Mouse (Mus musculus): ENCODE results near the gene Ralgds. TPM values are rescaled to one million over a fixed set of nuclear protein-coding genes. Genes with fewer than 3 reads are reported as not detected.

Ralgds gene
- total and polyA plus RNA-seq, 3 experiments: 9.7 to 19.5 (median 12.2) TPM

DNA sequence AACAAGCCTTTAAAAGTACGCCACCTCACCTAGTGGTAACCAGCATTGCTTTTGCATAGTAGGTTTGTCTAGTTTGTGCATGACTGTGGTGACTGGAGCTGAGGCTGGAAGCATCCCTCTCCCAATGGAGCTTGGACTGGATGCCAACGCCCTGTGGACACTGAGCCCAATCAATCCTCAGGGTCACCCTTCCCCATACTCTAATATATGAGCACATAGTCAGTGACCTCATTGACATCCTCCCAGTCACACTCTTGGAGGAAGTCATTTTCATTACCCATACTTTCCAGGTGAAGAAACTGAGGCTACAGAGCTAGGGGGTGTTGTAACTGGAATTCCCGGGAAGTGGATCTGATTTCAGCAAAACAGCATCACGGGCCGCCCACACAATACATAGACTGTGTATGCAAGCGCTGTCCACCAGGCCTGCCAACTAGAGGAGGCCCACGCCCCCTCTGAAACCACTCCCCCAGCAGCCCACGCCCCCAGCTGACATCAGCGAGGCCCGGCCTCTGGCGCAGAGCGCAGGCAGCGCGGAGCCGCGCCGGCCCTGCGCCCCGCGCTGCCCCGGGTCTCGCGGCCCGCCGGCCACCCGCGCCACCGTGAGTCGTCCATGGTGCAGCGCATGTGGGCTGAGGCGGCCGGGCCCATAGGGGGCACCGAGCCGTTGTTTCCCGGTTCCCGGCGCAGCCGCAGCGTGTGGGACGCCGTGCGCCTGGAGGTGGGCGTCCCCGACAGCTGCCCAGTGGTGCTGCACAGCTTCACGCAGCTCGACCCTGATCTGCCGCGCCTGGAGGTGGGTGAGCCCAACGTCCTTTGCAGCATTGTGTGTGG, 20.2 kb downstream of the Ralgds start:
- Histone ChIP-seq H3K4me3 (peak overlapping the region; percentile 88), H3K4me1 (ENCODE audit: control insufficient read depth, insufficient read depth, low read length) (peaks cover 36% of the 10 kb centered on the region), H3K27ac (peak overlapping the region; percentile 90), H3K9ac (ENCODE audit: low read depth, low read length) (peak overlapping the region; percentile 86), H3K27me3 (ENCODE audit: control insufficient read depth, insufficient read depth, low read length) (no peaks in the 10 kb centered on the region), H3K79me2 (replicated peaks; ENCODE audit: control insufficient read depth, insufficient read depth, low read length) (no peaks in the 10 kb centered on the region), H3K36me3 (ENCODE audit: control insufficient read depth, insufficient read depth, low read length) (no peaks in the 10 kb centered on the region)
- peak; percentile 47; the same call in 1 of the 2 replicates for TF ChIP-seq POLR2A (IDR thresholded peaks at IDR 0.05; ENCODE audit: insufficient read depth, low read depth, low read length)
- TF ChIP-seq EP300 (IDR thresholded peaks at IDR 0.05; ENCODE audit: insufficient read depth, low read depth, low read length): no peak
- TF ChIP-seq CTCF (IDR thresholded peaks at IDR 0.05): peak; percentile 60
- WGBS: 2% methylated on average over 49 of the region's 49 CpGs
- intact Hi-C loops (cut with DNase I): no loop called here
- peak; percentile 93 to 94 for DNase-seq

DNA sequence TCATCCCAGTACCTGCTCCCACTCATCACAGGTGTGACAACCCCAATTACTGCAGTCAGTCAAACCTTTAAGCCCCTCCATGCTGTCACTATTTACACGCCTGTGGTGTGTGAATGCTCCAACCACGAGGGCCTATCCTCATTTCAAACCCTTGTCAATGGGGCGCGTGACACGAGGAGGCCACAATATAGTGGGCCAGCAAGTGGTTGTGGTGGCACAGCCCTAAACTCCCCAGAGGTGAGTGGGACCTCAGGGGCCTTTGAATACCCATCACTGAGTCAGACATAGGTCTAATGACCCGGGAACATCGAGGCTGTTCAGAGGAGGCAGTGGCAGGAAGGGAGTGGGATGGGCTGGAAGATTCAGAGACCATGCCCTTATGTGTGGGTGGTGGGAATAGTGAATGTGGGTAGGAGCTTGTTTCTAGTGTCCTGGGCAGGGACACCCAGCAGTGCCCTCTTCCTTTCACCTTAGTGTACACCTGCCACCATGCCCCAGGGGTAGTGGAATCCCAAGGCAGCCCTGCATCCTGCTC, 21.0 kb downstream of the Ralgds start:
- Histone ChIP-seq H3K27ac (peak overlapping the region; percentile 90), H3K36me3 (ENCODE audit: control insufficient read depth, insufficient read depth, low read length) (no peaks in the 10 kb centered on the region), H3K4me1 (ENCODE audit: control insufficient read depth, insufficient read depth, low read length) (peaks cover 38% of the 10 kb centered on the region), H3K27me3 (ENCODE audit: control insufficient read depth, insufficient read depth, low read length) (no peaks in the 10 kb centered on the region), H3K4me3 (peak overlapping the region; percentile 88), H3K9ac (ENCODE audit: low read depth, low read length) (peak overlapping the region; percentile 86), H3K79me2 (replicated peaks; ENCODE audit: control insufficient read depth, insufficient read depth, low read length) (no peaks in the 10 kb centered on the region)
- 45% methylated on average over 7 of the region's 7 CpGs for WGBS
- intact Hi-C loops (cut with DNase I): no loop called here
- DNase-seq: no peak
- TF ChIP-seq CTCF (IDR thresholded peaks at IDR 0.05) (no peak), EP300 (IDR thresholded peaks at IDR 0.05; ENCODE audit: insufficient read depth, low read depth, low read length) (no peak), POLR2A (IDR thresholded peaks at IDR 0.05; ENCODE audit: insufficient read depth, low read depth, low read length) (no peak)

DNA sequence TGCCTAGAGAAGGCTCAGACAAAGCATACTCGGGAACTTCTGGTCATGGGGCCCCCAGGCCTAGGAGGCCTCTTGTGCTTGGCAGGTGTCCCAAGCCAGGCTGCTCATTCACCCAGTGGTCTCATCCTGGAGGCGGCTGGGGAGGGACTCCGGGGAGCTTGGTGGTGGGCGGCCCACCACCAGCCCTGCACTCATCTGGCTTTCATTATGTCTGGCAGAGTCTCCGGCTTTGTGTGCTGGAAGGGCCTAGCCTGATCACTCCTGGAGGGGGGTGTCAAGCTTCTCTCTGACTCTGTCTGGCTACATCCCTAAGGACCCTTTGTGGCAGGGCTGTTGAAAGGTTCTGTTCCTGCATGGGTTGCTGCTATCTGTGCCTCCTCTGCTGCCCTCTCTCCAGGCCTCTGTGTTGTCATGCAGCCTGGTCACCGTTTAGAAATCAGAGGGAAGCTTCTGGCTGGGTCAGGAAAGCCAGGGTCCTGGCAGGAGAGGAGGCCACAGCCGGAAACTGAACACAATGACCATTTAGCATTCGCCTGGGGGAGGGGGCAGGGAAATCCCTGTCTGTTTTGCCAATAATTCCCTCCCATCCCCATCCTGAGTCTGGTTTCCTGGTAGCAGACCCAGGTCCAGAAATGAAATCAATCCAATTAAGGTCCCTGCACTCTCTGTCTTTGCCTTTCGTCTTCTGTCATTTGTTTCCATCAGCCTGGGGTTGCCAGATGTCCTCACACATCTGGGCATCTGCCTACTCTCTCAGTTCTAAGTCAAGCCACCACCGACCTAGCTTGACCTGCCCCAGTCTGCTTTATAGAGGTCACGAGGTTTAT, 21.7 kb downstream of the Ralgds start:
- peak overlapping the region; percentile 90 for H3K27ac ChIP-seq
- WGBS: 32% methylated on average over 11 of the region's 11 CpGs
- H3K79me2 ChIP-seq (replicated peaks; ENCODE audit: control insufficient read depth, insufficient read depth, low read length): no peaks in the 10 kb centered on the region
- H3K4me3 ChIP-seq: peak overlapping the region; percentile 88
- intact Hi-C loops (cut with DNase I): no loop called here
- H3K27me3 ChIP-seq (ENCODE audit: control insufficient read depth, insufficient read depth, low read length): no peaks in the 10 kb centered on the region
- H3K4me1 ChIP-seq (ENCODE audit: control insufficient read depth, insufficient read depth, low read length): peaks cover 43% of the 10 kb centered on the region
- no peaks in the 10 kb centered on the region for H3K36me3 ChIP-seq (ENCODE audit: control insufficient read depth, insufficient read depth, low read length)
- peak overlapping the region; percentile 86 for H3K9ac ChIP-seq (ENCODE audit: low read depth, low read length)
- TF ChIP-seq CTCF (IDR thresholded peaks at IDR 0.05) (no peak), POLR2A (IDR thresholded peaks at IDR 0.05; ENCODE audit: insufficient read depth, low read depth, low read length) (0 out of 2 replicates have a peak, but pooled peaks have one; percentile 33), EP300 (IDR thresholded peaks at IDR 0.05; ENCODE audit: insufficient read depth, low read depth, low read length) (peak; percentile 62; the same call in 1 of the 2 replicates)
- DNase-seq: peak; percentile 65 to 71

DNA sequence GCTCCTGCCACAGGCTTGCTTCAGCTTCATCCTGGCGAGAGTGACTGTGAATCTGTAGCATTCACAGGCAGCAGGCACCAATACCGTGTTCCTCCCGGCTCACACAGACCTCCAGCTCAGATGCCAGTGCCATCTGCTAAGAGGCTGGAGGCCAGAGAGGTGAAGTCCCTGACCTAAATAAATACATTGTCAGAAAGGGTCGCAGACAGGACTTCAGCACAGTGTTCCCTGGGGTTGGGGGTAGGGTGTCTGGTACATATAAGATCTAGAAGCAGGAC, 22.3 kb downstream of the Ralgds start:
- peaks cover 42% of the 10 kb centered on the region for H3K4me1 ChIP-seq (ENCODE audit: control insufficient read depth, insufficient read depth, low read length)
- H3K27me3 ChIP-seq (ENCODE audit: control insufficient read depth, insufficient read depth, low read length): no peaks in the 10 kb centered on the region
- intact Hi-C loops (cut with DNase I): no loop called here
- H3K4me3 ChIP-seq: peak overlapping the region; percentile 30
- H3K79me2 ChIP-seq (replicated peaks; ENCODE audit: control insufficient read depth, insufficient read depth, low read length): no peaks in the 10 kb centered on the region
- peak overlapping the region; percentile 43 for H3K9ac ChIP-seq (ENCODE audit: low read depth, low read length)
- H3K36me3 ChIP-seq (ENCODE audit: control insufficient read depth, insufficient read depth, low read length): no peaks in the 10 kb centered on the region
- H3K27ac ChIP-seq: peak overlapping the region; percentile 90
- TF ChIP-seq EP300 (IDR thresholded peaks at IDR 0.05; ENCODE audit: insufficient read depth, low read depth, low read length): no peak
- DNase-seq: no peak
- 25% methylated on average over 4 of the region's 4 CpGs for WGBS

DNA sequence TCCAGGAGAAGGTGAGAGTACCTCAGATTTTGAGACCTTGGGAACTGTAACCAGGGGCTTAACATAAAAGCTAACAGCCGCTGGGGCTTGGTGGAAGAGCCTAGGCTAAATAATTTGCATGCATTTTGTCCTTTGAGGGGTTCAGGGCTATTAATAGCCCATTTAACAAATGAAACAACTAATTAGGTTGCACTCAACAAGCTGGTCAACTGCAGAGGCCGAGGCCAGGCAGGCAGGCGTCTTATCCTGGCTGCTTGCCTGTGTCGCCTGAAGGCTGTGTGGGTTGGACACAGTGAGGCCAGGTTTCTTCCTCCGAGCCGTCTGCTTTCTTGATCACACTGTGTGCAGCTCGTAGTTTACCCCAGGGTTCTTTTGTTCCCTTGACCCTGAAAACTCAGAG, 22.7 kb downstream of the Ralgds start:
- Histone ChIP-seq H3K4me1 (ENCODE audit: control insufficient read depth, insufficient read depth, low read length) (peaks cover 40% of the 10 kb centered on the region), H3K36me3 (ENCODE audit: control insufficient read depth, insufficient read depth, low read length) (no peaks in the 10 kb centered on the region), H3K4me3 (peak overlapping the region; percentile 30), H3K79me2 (replicated peaks; ENCODE audit: control insufficient read depth, insufficient read depth, low read length) (no peaks in the 10 kb centered on the region), H3K27me3 (ENCODE audit: control insufficient read depth, insufficient read depth, low read length) (no peaks in the 10 kb centered on the region), H3K9ac (ENCODE audit: low read depth, low read length) (no peak overlapping the region), H3K27ac (peak overlapping the region; percentile 90)
- WGBS: 20% methylated on average over 7 of the region's 7 CpGs
- DNase-seq: peak; percentile 49 to 53
- intact Hi-C loops (cut with DNase I): no loop called here
- no peak for TF ChIP-seq CTCF (IDR thresholded peaks at IDR 0.05)
- TF ChIP-seq EP300 (IDR thresholded peaks at IDR 0.05; ENCODE audit: insufficient read depth, low read depth, low read length): no peak
- no peak for TF ChIP-seq POLR2A (IDR thresholded peaks at IDR 0.05; ENCODE audit: insufficient read depth, low read depth, low read length)
